Mouse (Mus musculus): ENCODE data around the gene Ap4s1. TPM values are rescaled to one million over a fixed set of nuclear protein-coding genes. Genes with fewer than 3 reads are reported as not detected.

Gene Ap4s1
- polyA plus RNA-seq, 1 experiment from 2014 or later: 48.3 TPM

- DNase-seq (ENCODE audit: low spot score) (no peak), ATAC-seq (replicated peaks; ENCODE audit: low FRiP score, low read depth) (no peak)
- no peak overlapping the region for H3K4me3 ChIP-seq (replicated peaks; ENCODE audit: low read depth, low read length)
- no peak overlapping the region for H3K4me2 ChIP-seq (ENCODE audit: low read length)
- 91% methylated on average over 15 of the region's 15 CpGs for WGBS
- no peak overlapping the region for H3K9ac ChIP-seq (ENCODE audit: low read depth, low read length)
- TF ChIP-seq CTCF (IDR thresholded peaks at IDR 0.05; ENCODE audit: low read depth): no peak
- H3K4me1 ChIP-seq (replicated peaks; ENCODE audit: insufficient read depth, low read length): no peaks in the 10 kb centered on the region
- no peaks in the 10 kb centered on the region for H3K27me3 ChIP-seq (ENCODE audit: insufficient read depth, low read length)
- H3K9me3 ChIP-seq (replicated peaks; ENCODE audit: low read length): no peaks in the 10 kb centered on the region
- peaks cover 47% of the 10 kb centered on the region for H3K36me3 ChIP-seq (ENCODE audit: insufficient read depth, low read length)
- no peak overlapping the region for H3K27ac ChIP-seq
These were observed 77.9 kb downstream of the Ap4s1 start for GRCm38 (mm10) chr12:51768702-51769101.

GRCm38 (mm10) chr12:51784842-51785241 is 94.0 kb downstream of the Ap4s1 start:
- DNase-seq (ENCODE audit: low spot score) (peak; percentile 14), ATAC-seq (replicated peaks; ENCODE audit: low FRiP score, low read depth) (no peak)
- H3K36me3 ChIP-seq (ENCODE audit: insufficient read depth, low read length): peaks cover 60% of the 10 kb centered on the region
- H3K27me3 ChIP-seq (ENCODE audit: insufficient read depth, low read length): no peaks in the 10 kb centered on the region
- H3K4me1 ChIP-seq (replicated peaks; ENCODE audit: insufficient read depth, low read length): no peaks in the 10 kb centered on the region
- no peak overlapping the region for H3K9ac ChIP-seq (ENCODE audit: low read depth, low read length)
- H3K4me3 ChIP-seq (replicated peaks; ENCODE audit: low read depth, low read length): no peak overlapping the region
- TF ChIP-seq CTCF (IDR thresholded peaks at IDR 0.05; ENCODE audit: low read depth): peak; percentile 55; the same call in 1 of the 2 replicates
- no peak overlapping the region for H3K27ac ChIP-seq
- no peaks in the 10 kb centered on the region for H3K9me3 ChIP-seq (replicated peaks; ENCODE audit: low read length)
- 93% methylated on average over 7 of the region's 7 CpGs for WGBS
- no peak overlapping the region for H3K4me2 ChIP-seq (ENCODE audit: low read length)

Other genes starting within 250 kb of the Ap4s1 start
- 1.6 and 1.9 TPM in 2 replicates for gene Coch, start 97.7 kb upstream of the Ap4s1 start, polyA plus RNA-seq (2015; fragmentation: Nextera tagmentation; extraction: Ambion mirVana)
- gene Strn3, start 864 bp downstream of the Ap4s1 start, polyA plus RNA-seq (2015; fragmentation: Nextera tagmentation; extraction: Ambion mirVana): 44.1 and 46.3 TPM in 2 replicates
- gene Hectd1, start 138.5 kb downstream of the Ap4s1 start, polyA plus RNA-seq (2015; fragmentation: Nextera tagmentation; extraction: Ambion mirVana): 28.1 and 30.9 TPM in 2 replicates